Mouse (Mus musculus): ENCODE data around the gene Vmn1r138.
"Not testable (repeated sequence)": the region's sequence is repeated elsewhere in the genome, so short reads cannot be mapped to it uniquely, and the experiment has no call there.

Gene Vmn1r138

GRCm38 (mm10) chr7:22028797-22029196 lies at the start of gene Vmn1r138:
Gene Vmn1r138, minus strand, starts transcription at chr7:22028897.
- DNase-seq (ENCODE audit: low spot score in 2 of 2): not testable (repeated sequence)

GRCm38 (mm10) chr7:22068757-22069156 lies 40.1 kb upstream of the Vmn1r138 start, which contains the start of gene Vmn1r139:
Gene Vmn1r139, plus strand, starts transcription at chr7:22069057.
- not testable (repeated sequence) for DNase-seq (ENCODE audit: low spot score in 2 of 2)

- not testable (repeated sequence) for DNase-seq (ENCODE audit: low spot score in 2 of 2)
These were observed 27.5 kb upstream of the Vmn1r138 start, which contains the start of gene Gm6176 for GRCm38 (mm10) chr7:22056205-22056604. Gene Gm6176, minus strand, starts transcription at chr7:22056305.

GRCm38 (mm10) chr7:21994287-21994686 lies 34.4 kb downstream of the Vmn1r138 start, which contains the start of gene Vmn1r137:
Gene Vmn1r137, plus strand, starts transcription at chr7:21994587.
- DNase-seq (ENCODE audit: low spot score in 2 of 2): not testable (repeated sequence)

Data from spleen, postnatal 4 days (tissue).